ENCODE assay signal across 10 mouse cellular contexts in genomic region chr5:113332239-113332638, GRCm38 (mm10). TPM values are rescaled to one million over a fixed set of nuclear protein-coding genes. Genes with fewer than 3 reads are reported as not detected.
DNase-seq lines count a peak whose midpoint lies in the region; ATAC-seq and TF ChIP-seq lines count a peak whose summit lies in the region.
"Had no signal": no experiment of that assay in that cellular context is flagged by ENCODE, and none has a peak within 500 bp of the region (broad histone marks: within the 10 kb centered on the region; RNA-seq: fewer than 3 reads in every experiment).

No protein-coding gene starts in this region.

- H3K4me2 ChIP-seq in forebrain, postnatal 0 days (ENCODE audit: low read depth), result no peak overlapping the region
- H3K4me2 ChIP-seq in forebrain, embryonic 14.5 days (ENCODE audit: low read length), result no peak overlapping the region
- H3K4me2 ChIP-seq in midbrain, embryonic 15.5 days, result no peak overlapping the region
- H3K4me2 ChIP-seq in embryonic facial prominence, embryonic 11.5 days (ENCODE audit: low read depth, low read length), result no peak overlapping the region
- H3K4me2 ChIP-seq: forebrain, embryonic 15.5 days had no signal

- H3K4me1 ChIP-seq in forebrain, postnatal 0 days (ENCODE audit: insufficient read depth), result peaks cover 9% of the 10 kb centered on the region; the same call in 1 of the 2 replicates
- 0 out of 2 replicates have a peak, but pooled peaks cover 4% of the 10 kb centered on the region for H3K4me1 ChIP-seq in forebrain, embryonic 14.5 days (ENCODE audit: control insufficient read depth, insufficient read depth, low read length)
- peaks cover 32% of the 10 kb centered on the region for H3K4me1 ChIP-seq in midbrain, embryonic 10.5 days
- H3K4me1 ChIP-seq in midbrain, embryonic 15.5 days, result peaks cover 17% of the 10 kb centered on the region
- H3K4me1 ChIP-seq in embryonic facial prominence, embryonic 11.5 days (ENCODE audit: control insufficient read depth, insufficient read depth, low read length), result no peaks in the 10 kb centered on the region

- no peak overlapping the region for H3K9ac ChIP-seq in forebrain, postnatal 0 days
- H3K9ac ChIP-seq in forebrain, embryonic 14.5 days (ENCODE audit: low read length), result no peak overlapping the region
- no peak overlapping the region for H3K9ac ChIP-seq in midbrain, embryonic 15.5 days
- H3K9ac ChIP-seq in embryonic facial prominence, embryonic 11.5 days (replicated peaks; ENCODE audit: low read length), result no peak overlapping the region
- H3K9ac ChIP-seq: forebrain, embryonic 15.5 days had no signal

- H3K36me3 ChIP-seq in forebrain, postnatal 0 days (ENCODE audit: insufficient read depth), result no peaks in the 10 kb centered on the region
- no peaks in the 10 kb centered on the region for H3K36me3 ChIP-seq in forebrain, embryonic 14.5 days (ENCODE audit: control insufficient read depth, insufficient read depth, low read length)
- H3K36me3 ChIP-seq in midbrain, embryonic 10.5 days, result no peaks in the 10 kb centered on the region
- no peaks in the 10 kb centered on the region for H3K36me3 ChIP-seq in midbrain, embryonic 15.5 days (replicated peaks)
- no peaks in the 10 kb centered on the region for H3K36me3 ChIP-seq in embryonic facial prominence, embryonic 11.5 days (replicated peaks; ENCODE audit: control insufficient read depth, insufficient read depth, low read depth, low read length)
- H3K36me3 ChIP-seq: forebrain, embryonic 15.5 days had no signal

- WGBS in forebrain, postnatal 0 days, result 39% methylated on average over 12 of the region's 12 CpGs
- 32% methylated on average over 12 of the region's 12 CpGs for WGBS in forebrain, embryonic 14.5 days
- WGBS in midbrain, embryonic 10.5 days, result 36% methylated on average over 12 of the region's 12 CpGs
- WGBS in midbrain, embryonic 15.5 days, result 40% methylated on average over 12 of the region's 12 CpGs
- 39% methylated on average over 12 of the region's 12 CpGs for WGBS in embryonic facial prominence, embryonic 11.5 days

- TF ChIP-seq CTCF in forebrain, postnatal 0 days (IDR thresholded peaks at IDR 0.05; ENCODE audit: low read depth), result peak; percentile 56

- no peak overlapping the region for H3K4me3 ChIP-seq in forebrain, postnatal 0 days (ENCODE audit: low read depth, low read length)
- H3K4me3 ChIP-seq in forebrain, embryonic 14.5 days (ENCODE audit: low read depth, low read length), result no peak overlapping the region
- no peak overlapping the region for H3K4me3 ChIP-seq in midbrain, embryonic 10.5 days
- no peak overlapping the region for H3K4me3 ChIP-seq in midbrain, embryonic 15.5 days
- H3K4me3 ChIP-seq in embryonic facial prominence, embryonic 11.5 days (ENCODE audit: low read depth, low read length), result no peak overlapping the region
- H3K4me3 ChIP-seq: forebrain, embryonic 15.5 days had no signal

- no peak for ATAC-seq in forebrain, postnatal 0 days
- ATAC-seq in forebrain, embryonic 14.5 days, result no peak
- ATAC-seq in midbrain, embryonic 15.5 days (replicated peaks), result no peak
- ATAC-seq in embryonic facial prominence, embryonic 11.5 days (replicated peaks; ENCODE audit: insufficient number of reproducible peaks, low FRiP score, low TSS enrichment, low read depth), result no peak
- ATAC-seq: forebrain, embryonic 15.5 days had no signal

- no peaks in the 10 kb centered on the region for H3K9me3 ChIP-seq in forebrain, postnatal 0 days (ENCODE audit: low read length)
- peaks cover 5% of the 10 kb centered on the region; the same call in 1 of the 2 replicates for H3K9me3 ChIP-seq in forebrain, embryonic 14.5 days (replicated peaks; ENCODE audit: control insufficient read depth, low read length)
- H3K9me3 ChIP-seq in midbrain, embryonic 10.5 days (replicated peaks), result peaks cover 29% of the 10 kb centered on the region
- H3K9me3 ChIP-seq in midbrain, embryonic 15.5 days, result no peaks in the 10 kb centered on the region
- H3K9me3 ChIP-seq in embryonic facial prominence, embryonic 11.5 days (replicated peaks; ENCODE audit: control insufficient read depth, low read length), result no peaks in the 10 kb centered on the region

- peaks cover 26% of the 10 kb centered on the region for H3K27me3 ChIP-seq in forebrain, postnatal 0 days (ENCODE audit: insufficient read depth, low read length)
- peaks cover 47% of the 10 kb centered on the region for H3K27me3 ChIP-seq in forebrain, embryonic 14.5 days (replicated peaks; ENCODE audit: control insufficient read depth, insufficient read depth, low read length)
- H3K27me3 ChIP-seq in midbrain, embryonic 10.5 days (ENCODE audit: low read depth, poor library complexity, severe bottlenecking), result peaks cover 52% of the 10 kb centered on the region
- H3K27me3 ChIP-seq in midbrain, embryonic 15.5 days (replicated peaks), result peaks cover 36% of the 10 kb centered on the region
- peaks cover 38% of the 10 kb centered on the region for H3K27me3 ChIP-seq in embryonic facial prominence, embryonic 11.5 days (ENCODE audit: control insufficient read depth, insufficient read depth, low read length)

- no peak overlapping the region for H3K27ac ChIP-seq in forebrain, postnatal 0 days (ENCODE audit: low read depth, low read length)
- H3K27ac ChIP-seq in forebrain, embryonic 14.5 days (ENCODE audit: low read depth, low read length), result no peak overlapping the region
- no peak overlapping the region for H3K27ac ChIP-seq in midbrain, embryonic 10.5 days (replicated peaks)
- H3K27ac ChIP-seq in midbrain, embryonic 15.5 days, result no peak overlapping the region
- H3K27ac ChIP-seq in embryonic facial prominence, embryonic 11.5 days (replicated peaks; ENCODE audit: low read depth, low read length), result no peak overlapping the region
- H3K27ac ChIP-seq: forebrain, embryonic 15.5 days had no signal

- DNase-seq in forebrain, postnatal 0 days, result no peak
- no peak for DNase-seq in forebrain, embryonic 14.5 days (ENCODE audit: low spot score)
- DNase-seq in midbrain, embryonic 10.5 days (ENCODE audit: low spot score), result peak; percentile 52
- peak; percentile 65 for DNase-seq in embryonic facial prominence, embryonic 11.5 days (ENCODE audit: low spot score)
- peak; percentile 70 for DNase-seq in testis, postnatal 10 days (ENCODE audit: low spot score)
- DNase-seq in left cerebral cortex, adult 8-10 months (ENCODE audit: low spot score in 2 of 2), result no peak
- DNase-seq in gastrocnemius, postnatal 4 days (ENCODE audit: low spot score in 2 of 2), result no peak

RNA-seq across cellular contexts. Expression of gene Sgsm1, which starts 21.7 kb away (rescaled TPM):
- 42.0 and 48.7 TPM in 2 replicates for total RNA-seq in forebrain, postnatal 0 days (2014; rRNA removed)
- polyA plus RNA-seq in forebrain, postnatal 0 days (2015; fragmentation: Nextera tagmentation; extraction: Ambion mirVana), result 10.1 and 16.5 TPM in 2 replicates
- 6.7 and 8.9 TPM in 2 replicates for polyA plus RNA-seq in forebrain, embryonic 14.5 days (2014; fragmentation: Nextera tagmentation; extraction: Ambion mirVana)
- 16.0 and 16.3 TPM in 2 replicates for polyA plus RNA-seq in midbrain, embryonic 10.5 days (2016; fragmentation: Nextera tagmentation; extraction: Ambion mirVana)
- 23.9 and 27.4 TPM in 2 replicates for polyA plus RNA-seq in midbrain, embryonic 15.5 days (2015; fragmentation: Nextera tagmentation; extraction: Ambion mirVana)
- polyA plus RNA-seq in embryonic facial prominence, embryonic 11.5 days (2014; fragmentation: Nextera tagmentation; extraction: Ambion mirVana), result 6.8 and 7.4 TPM in 2 replicates
- total RNA-seq in left cerebral cortex, adult 8-10 months (2022), result 100 to 1,000 TPM in 3 of 4 experiments, 10 to 100 TPM in 1; 84.7 to 123 (median 111) TPM
- 1 to 10 TPM in 1 of 2 experiments, under 1 TPM in 1; 0.75 to 1.3 TPM for total RNA-seq in gastrocnemius, postnatal 4 days (2021)

RNA-seq across cellular contexts. Expression of gene Aym1, which starts 24.9 kb away (rescaled TPM):
- total RNA-seq in forebrain, postnatal 0 days (2014; rRNA removed), result not detected in 2 replicates
- not detected in 2 replicates for polyA plus RNA-seq in forebrain, postnatal 0 days (2015; fragmentation: Nextera tagmentation; extraction: Ambion mirVana)
- not detected in 2 replicates for polyA plus RNA-seq in forebrain, embryonic 14.5 days (2014; fragmentation: Nextera tagmentation; extraction: Ambion mirVana)
- polyA plus RNA-seq in midbrain, embryonic 10.5 days (2016; fragmentation: Nextera tagmentation; extraction: Ambion mirVana), result not detected in 2 replicates
- polyA plus RNA-seq in midbrain, embryonic 15.5 days (2015; fragmentation: Nextera tagmentation; extraction: Ambion mirVana), result not detected in 2 replicates
- not detected in 2 replicates for polyA plus RNA-seq in embryonic facial prominence, embryonic 11.5 days (2014; fragmentation: Nextera tagmentation; extraction: Ambion mirVana)
- not detected for total RNA-seq in left cerebral cortex, adult 8-10 months (2022)
- total RNA-seq in gastrocnemius, postnatal 4 days (2021), result not detected
- polyA plus RNA-seq: forebrain, embryonic 15.5 days; intestine, embryonic 14.5 days had no signal

Comparison
In these comparisons a context has a peak if more than half of its experiments do, and no peak if none do; other contexts are left out.
1. DNase-seq: peak in midbrain, embryonic 10.5 days (single experiment), embryonic facial prominence, embryonic 11.5 days (single experiment) and testis, postnatal 10 days (single experiment); none in forebrain, postnatal 0 days (single experiment), forebrain, embryonic 14.5 days (single experiment), left cerebral cortex, adult 8-10 months (0 of 2) and gastrocnemius, postnatal 4 days (0 of 2).